Mouse (Mus musculus): ENCODE data around the gene Ubqln3.

Gene Ubqln3

GRCm38 (mm10) chr7:104143179-104143578 lies at the start of gene Ubqln3:
Ubqln3 (minus strand) TSS chr7:104143279.
- DNase-seq (ENCODE audit: low spot score in 2 of 2), result no peak

DNA sequence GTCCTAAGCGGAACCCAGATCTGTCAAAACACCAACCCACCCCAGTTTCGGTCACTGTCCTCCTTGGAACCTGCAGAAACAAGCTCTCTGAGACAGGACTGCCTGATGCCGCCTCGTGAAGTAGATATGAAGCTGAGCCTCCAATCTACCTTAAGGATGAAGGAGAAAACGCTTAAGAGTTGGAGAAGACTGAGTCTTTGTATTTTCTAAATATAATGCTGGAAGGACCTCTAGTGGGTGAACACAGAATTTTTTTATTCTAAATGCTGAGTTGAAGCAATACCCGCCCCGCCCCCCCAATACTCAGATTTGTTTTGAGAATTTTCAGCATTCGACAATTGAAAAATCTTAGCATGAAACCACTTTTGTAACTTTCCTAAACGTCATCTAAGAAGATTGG lies 48.2 kb upstream of the Ubqln3 start:
- no peak for DNase-seq (ENCODE audit: low spot score in 2 of 2)

GRCm38 (mm10) chr7:104183292-104183691 lies 40.2 kb upstream of the Ubqln3 start, which contains the start of gene Olfr648:
Olfr648 (minus strand) TSS chr7:104183392.
- no peak for DNase-seq (ENCODE audit: low spot score in 2 of 2)

DNA sequence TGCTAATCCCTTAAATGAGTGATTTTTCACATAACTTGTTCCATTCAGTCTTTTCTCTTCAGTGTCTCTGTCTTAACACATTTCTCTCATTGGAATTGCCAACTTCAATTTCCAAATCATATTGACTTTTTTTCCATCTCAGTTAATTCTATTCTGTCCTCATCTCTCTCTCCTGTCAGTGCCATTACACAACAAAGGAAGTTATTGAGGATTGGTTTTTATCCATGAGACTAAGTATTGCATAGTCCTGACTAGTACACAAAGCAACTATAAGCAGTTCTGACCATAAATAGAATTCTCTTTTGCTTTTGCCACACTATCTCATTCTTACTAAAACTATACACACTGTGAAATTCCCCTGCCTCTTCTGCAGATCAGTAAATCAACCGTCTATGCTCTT lies 36.0 kb upstream of the Ubqln3 start:
- DNase-seq (ENCODE audit: low spot score in 2 of 2), result no peak

GRCm38 (mm10) chr7:104178422-104179054 lies 35.5 kb upstream of the Ubqln3 start:
- DNase-seq (ENCODE audit: low spot score in 2 of 2), result no peak

GRCm38 (mm10) chr7:104175085-104175484 lies 32.0 kb upstream of the Ubqln3 start:
- no peak for DNase-seq (ENCODE audit: low spot score in 2 of 2)

GRCm38 (mm10) chr7:104169634-104170204 lies 26.6 kb upstream of the Ubqln3 start:
- DNase-seq (ENCODE audit: low spot score in 2 of 2), result no peak

- no peak for DNase-seq (ENCODE audit: low spot score in 2 of 2)
Measured at GRCm38 (mm10) chr7:104167105-104167504, 24.0 kb upstream of the Ubqln3 start.

- no peak for DNase-seq (ENCODE audit: low spot score in 2 of 2)
Measured at GRCm38 (mm10) chr7:104150456-104150855, 7.4 kb upstream of the Ubqln3 start, which contains the start of gene Ubqlnl. Ubqlnl (minus strand) TSS chr7:104150556.

- no peak for DNase-seq (ENCODE audit: low spot score in 2 of 2)
Measured at GRCm38 (mm10) chr7:104137305-104137704, 5.8 kb downstream of the Ubqln3 start, which contains the start of gene Olfr643. Olfr643 (minus strand) TSS chr7:104137405.

GRCm38 (mm10) chr7:104129726-104130125 lies 13.4 kb downstream of the Ubqln3 start, which contains the start of gene Ubqln5:
Ubqln5 (minus strand) TSS chr7:104129826.
- DNase-seq (ENCODE audit: low spot score in 2 of 2), result no peak

GRCm38 (mm10) chr7:104104757-104104972 lies 38.4 kb downstream of the Ubqln3 start, which contains the start of gene Olfr646:
Olfr646 (plus strand) TSS chr7:104104873.
- no peak for DNase-seq (ENCODE audit: low spot score in 2 of 2)

- DNase-seq (ENCODE audit: low spot score in 2 of 2), result no peak
Measured at GRCm38 (mm10) chr7:104103913-104104756, 38.9 kb downstream of the Ubqln3 start.
